Mouse (Mus musculus) left cerebral cortex, adult 18-20 months (tissue): ENCODE data around the gene 6430628N08Rik. TPM values are rescaled to one million over a fixed set of nuclear protein-coding genes. Genes with fewer than 3 reads are reported as not detected.

Experiments
- DNase-seq, 2 experiments: peaks; one replicate each; pipeline ENCODE4 v3.0.0; 2021 to 2022; ENCODE audit warnings: low spot score in 2 of 2, mixed read lengths in 1 of 2
- total RNA-seq, 2 experiments: library from RNA; stranded (reverse); gene quantifications; 2 replicates each; pipeline ENCODE4 v1.2.3; 2021

Gene 6430628N08Rik
- total RNA-seq, 2 experiments from 2014 or later, result 0.56 to 0.67 TPM

DNA sequence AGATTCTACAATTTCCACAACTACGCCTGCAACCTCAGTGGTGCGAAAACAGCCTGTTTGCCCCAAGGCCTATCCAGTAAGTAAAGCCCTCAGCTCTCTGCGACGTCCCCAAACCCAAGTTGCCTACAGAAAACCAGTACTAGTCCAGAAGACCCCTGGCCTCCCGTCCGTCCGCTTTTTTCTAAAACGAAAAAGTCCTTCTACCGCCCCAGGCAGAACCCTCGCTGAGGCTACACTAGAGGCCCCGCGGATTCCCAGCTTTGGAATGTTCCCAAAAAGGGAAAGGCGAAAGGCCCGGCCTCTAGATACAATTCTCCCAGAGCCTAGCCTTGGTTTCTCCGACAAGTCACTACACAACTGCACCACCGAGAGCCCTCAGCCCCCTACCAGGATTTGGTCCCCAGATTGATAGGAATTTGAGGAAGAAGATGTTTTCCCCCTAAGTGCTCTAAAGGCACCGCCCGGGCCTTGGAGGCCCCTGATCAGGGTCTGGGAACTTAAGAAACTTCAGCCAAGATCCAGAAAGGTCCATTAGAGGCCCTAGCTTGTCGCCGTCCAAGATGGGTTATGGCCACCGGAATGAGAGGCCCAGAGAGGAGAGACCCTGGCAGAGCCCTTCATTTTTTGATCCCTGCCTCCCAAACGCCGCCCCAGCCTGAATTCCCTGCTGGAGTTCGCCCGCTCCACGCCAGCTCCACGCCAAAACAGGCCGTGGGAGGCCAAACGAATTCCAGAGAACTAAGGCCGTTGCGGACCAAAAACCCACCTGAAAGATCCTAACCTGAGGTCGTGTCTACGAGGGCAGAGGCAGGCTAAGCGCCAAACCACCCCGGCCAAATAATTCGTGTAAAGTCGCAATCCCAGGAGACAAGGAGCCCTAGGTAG is 48.1 kb downstream of the 6430628N08Rik start:
- peak in 1 of 2 experiments; percentile 37 for DNase-seq

- peak in 1 of 2 experiments; percentile 8 for DNase-seq
Measured at GRCm38 (mm10) chr4:115939295-115940102, 49.0 kb downstream of the 6430628N08Rik start, which contains the start of gene Dmbx1. Dmbx1 (minus strand) TSS chr4:115939926.

DNA sequence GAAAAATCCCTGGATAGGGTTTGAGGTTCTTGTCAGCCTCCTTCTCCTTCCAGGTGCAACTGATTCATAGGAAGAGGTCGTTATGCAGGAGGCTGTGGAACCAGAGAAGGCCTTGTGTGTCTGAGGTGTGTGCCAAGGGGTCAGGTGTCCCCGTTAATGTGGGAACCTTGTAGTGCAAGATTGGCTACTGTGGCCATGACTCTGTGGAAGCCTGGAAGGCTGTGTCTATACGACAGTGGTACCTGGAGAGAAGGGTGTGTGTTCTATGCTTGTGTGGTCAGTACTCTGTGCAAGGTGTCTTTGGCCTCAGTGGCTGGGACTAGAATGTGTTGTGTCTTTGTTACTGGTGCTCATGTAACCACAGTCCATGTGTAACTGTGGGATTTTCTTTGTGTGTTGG is 50.2 kb downstream of the 6430628N08Rik start:
- no peak for DNase-seq

DNA sequence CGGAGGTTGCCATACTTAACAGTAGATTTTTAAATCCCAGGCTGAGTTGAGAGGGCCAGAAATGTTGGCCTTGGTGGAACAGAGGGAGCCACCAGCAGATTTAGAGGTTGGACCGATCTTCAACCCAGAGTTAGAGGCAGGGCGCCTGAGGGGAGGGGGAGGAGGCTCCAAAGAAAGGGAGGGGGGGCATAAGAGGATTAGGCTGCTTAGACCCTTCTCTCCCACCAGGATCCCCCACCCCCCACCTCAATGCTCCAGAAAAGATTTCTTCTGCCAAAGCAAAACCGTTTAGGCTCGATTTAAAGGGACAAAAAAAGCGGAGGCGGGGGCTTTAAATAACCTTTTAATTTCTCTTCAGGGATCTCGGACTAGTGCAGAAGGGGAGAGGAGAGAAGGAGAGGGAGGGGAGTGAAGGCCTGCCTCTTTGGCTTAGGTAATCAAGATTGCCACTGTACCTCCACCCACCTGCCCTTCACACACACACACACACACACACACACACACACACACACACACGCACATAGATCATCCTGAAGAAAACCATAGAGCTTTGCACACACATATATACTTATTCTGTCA is 50.9 kb downstream of the 6430628N08Rik start:
- no peak for DNase-seq

DNA sequence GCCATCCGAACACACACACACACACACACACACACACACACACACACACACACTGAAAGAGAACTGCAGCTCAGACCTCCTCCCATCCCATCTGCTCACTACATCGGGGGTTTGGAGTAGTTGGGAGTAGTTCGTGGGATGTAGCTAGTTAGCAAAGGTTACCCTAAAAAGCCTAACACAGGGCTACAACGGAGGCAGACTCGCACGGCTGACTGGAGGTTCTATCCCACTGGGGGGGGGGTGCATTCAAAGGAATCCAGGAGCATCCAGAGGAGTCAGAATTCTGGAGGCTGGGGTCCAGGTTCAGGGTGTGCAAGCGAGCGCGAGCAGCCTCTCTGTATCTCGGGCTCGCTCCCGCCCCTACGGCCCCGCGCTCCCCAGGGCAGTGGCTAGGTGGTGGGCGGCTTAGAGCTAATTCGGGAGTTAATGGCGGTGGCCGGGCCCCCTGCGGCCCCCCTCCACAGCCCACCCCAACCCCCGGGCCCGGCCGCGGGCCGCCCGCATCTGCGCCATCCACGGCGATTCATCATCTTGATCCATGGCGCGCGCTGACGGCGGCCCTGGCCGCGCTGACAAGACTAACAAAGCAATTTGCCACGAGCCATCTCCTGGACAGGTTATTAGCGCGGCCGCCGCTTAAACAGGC is 53.3 kb downstream of the 6430628N08Rik start:
- DNase-seq, result no peak

Other genes starting within 250 kb of the 6430628N08Rik start
- gene Cyp4b1, start 242.9 kb upstream of the 6430628N08Rik start, total RNA-seq, result 1 to 10 TPM; 1.9 to 2.0 TPM
- 10 to 100 TPM; 49.7 to 55.4 TPM for gene Efcab14, start 152.9 kb upstream of the 6430628N08Rik start, total RNA-seq
- gene Tex38, start 109.6 kb upstream of the 6430628N08Rik start, total RNA-seq, result not detected
- 10 to 100 TPM; 75.2 to 86.0 TPM for gene Atpaf1, start 105.9 kb upstream of the 6430628N08Rik start, total RNA-seq
- gene Mob3c, start 62.6 kb upstream of the 6430628N08Rik start, total RNA-seq, result 1 to 10 TPM; 4.0 to 6.7 TPM
- 10 to 100 TPM; 29.6 to 39.5 TPM for gene Mknk1, start 51.5 kb upstream of the 6430628N08Rik start, total RNA-seq
- gene Kncn, start 6.3 kb upstream of the 6430628N08Rik start, total RNA-seq, result under 1 TPM; 0.28 to 0.30 TPM
- not detected for gene Dmbx1, start 49.3 kb downstream of the 6430628N08Rik start, total RNA-seq
- 100 to 1,000 TPM in 1 of 2 experiments, 10 to 100 TPM in 1; 85.2 to 101 TPM for gene Faah, start 127.3 kb downstream of the 6430628N08Rik start, total RNA-seq
- 10 to 100 TPM; 13.3 TPM for gene Nsun4, start 163.2 kb downstream of the 6430628N08Rik start, total RNA-seq
- gene Uqcrh, start 184.4 kb downstream of the 6430628N08Rik start, total RNA-seq, result 100 to 1,000 TPM; 434 to 461 TPM
- 10 to 100 TPM; 44.7 to 54.3 TPM for gene Lrrc41, start 184.6 kb downstream of the 6430628N08Rik start, total RNA-seq
- gene Rad54l, start 233.0 kb downstream of the 6430628N08Rik start, total RNA-seq, result under 1 TPM; 0.49 TPM
- gene Pomgnt1, start 233.2 kb downstream of the 6430628N08Rik start, total RNA-seq, result 10 to 100 TPM; 77.7 to 83.0 TPM